Mouse (Mus musculus) stomach, postnatal 0 days (tissue): ENCODE measurements around the gene Lrch1.

Experiments
- CTCF ChIP-seq: IDR thresholded peaks from 2 replicates; pipeline ENCODE4 v1.5.1; 2016; ENCODE audit warnings: antibody characterized with exemption, low read depth, mild to moderate bottlenecking, moderate library complexity
- EP300 ChIP-seq: optimal IDR thresholded peaks from 2 replicates; pipeline ENCODE3; 2016; ENCODE audit warnings: antibody characterized with exemption

- no peak for TF ChIP-seq CTCF
- no peak for TF ChIP-seq EP300
These were observed 68.2 kb downstream of the Lrch1 start for GRCm38 (mm10) chr14:74879480-74879879.
